ENCODE assay signal across 23 mouse cellular contexts in the genomic region with DNA sequence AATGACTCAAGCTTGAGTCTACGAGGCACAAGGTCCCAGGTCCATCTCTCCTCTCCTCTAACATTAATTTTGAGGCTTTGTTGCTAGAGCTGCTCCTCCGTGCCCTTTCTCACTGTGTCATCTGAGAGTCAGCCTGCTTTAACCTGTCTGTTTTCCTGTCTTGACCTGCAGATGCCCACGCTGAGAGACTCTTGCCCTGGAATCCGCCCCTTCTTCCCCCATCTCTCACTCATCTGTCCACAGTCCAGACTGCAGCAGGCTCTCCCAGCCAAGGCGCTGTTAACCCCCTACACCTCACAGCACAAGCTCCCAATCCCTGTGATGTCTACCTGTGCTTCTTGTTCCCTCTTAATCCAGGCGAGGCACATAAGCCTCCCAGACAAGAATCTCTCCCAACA. TPM values are rescaled to one million over a fixed set of nuclear protein-coding genes. Genes with fewer than 3 reads are reported as not detected.
DNase-seq lines count a peak whose midpoint lies in the region; ATAC-seq and TF ChIP-seq lines count a peak whose summit lies in the region.
"Had no signal": no experiment of that assay in that cellular context is flagged by ENCODE, and none has a peak within 500 bp of the region (broad histone marks: within the 10 kb centered on the region; RNA-seq: fewer than 3 reads in every experiment).

No protein-coding gene starts in this region.

- no peaks in the 10 kb centered on the region for H3K27me3 ChIP-seq in myocyte (ENCODE audit: control insufficient read depth, insufficient read depth, insufficient read length)
- 0 out of 2 replicates have a peak, but pooled peaks cover 2% of the 10 kb centered on the region for H3K27me3 ChIP-seq in hindbrain, embryonic 13.5 days

- TF ChIP-seq POLR2A in myocyte (IDR thresholded peaks at IDR 0.05; ENCODE audit: insufficient read length, low read depth), result no peak

- WGBS in hindbrain, embryonic 13.5 days, result 78% methylated on average over 6 of the region's 6 CpGs

- no peak overlapping the region for H3K9ac ChIP-seq in hindbrain, embryonic 13.5 days
- H3K9ac ChIP-seq: embryonic facial prominence, embryonic 13.5 days; embryonic facial prominence, embryonic 15.5 days; forebrain, embryonic 12.5 days had no signal

- H3K36me3 ChIP-seq in myocyte (ENCODE audit: control insufficient read depth, insufficient read depth), result no peaks in the 10 kb centered on the region
- H3K36me3 ChIP-seq in hindbrain, embryonic 13.5 days, result no peaks in the 10 kb centered on the region
- H3K36me3 ChIP-seq: embryonic facial prominence, embryonic 13.5 days; embryonic facial prominence, embryonic 15.5 days; forebrain, embryonic 10.5 days; forebrain, embryonic 12.5 days had no signal

- H3K9me3 ChIP-seq in hindbrain, embryonic 13.5 days, result no peaks in the 10 kb centered on the region
- H3K9me3 ChIP-seq: embryonic facial prominence, embryonic 13.5 days; embryonic facial prominence, embryonic 15.5 days; forebrain, embryonic 10.5 days; forebrain, embryonic 12.5 days had no signal

- no peaks in the 10 kb centered on the region for H3K79me2 ChIP-seq in myocyte (ENCODE audit: control insufficient read depth, insufficient read depth)

- no peak overlapping the region for H3ac ChIP-seq in myocyte (ENCODE audit: control insufficient read depth, insufficient read length)

- H3K4me2 ChIP-seq in myocyte (ENCODE audit: low read depth), result peak overlapping the region; percentile 77
- no peak overlapping the region for H3K4me2 ChIP-seq in hindbrain, embryonic 13.5 days
- H3K4me2 ChIP-seq: embryonic facial prominence, embryonic 13.5 days; embryonic facial prominence, embryonic 15.5 days; forebrain, embryonic 12.5 days had no signal

- no peak for ATAC-seq in hindbrain, embryonic 13.5 days (ENCODE audit: low FRiP score)
- ATAC-seq: activated CD4-positive, CD25-positive, alpha-beta regulatory T cell, adult 4 months; CD4-positive, CD25-positive, alpha-beta regulatory T cell, adult 4 months; forebrain, embryonic 14.5 days; forebrain, embryonic 16.5 days had no signal

- peak; percentile 8 for DNase-seq in embryo, embryonic 10 days (ENCODE audit: low spot score)
- no peak for DNase-seq in embryo, embryonic 9.5 days (ENCODE audit: extremely low spot score)
- DNase-seq in kidney, postnatal 10 days, result peak; percentile 17
- DNase-seq in kidney, adult 11 months, result no peak
- DNase-seq: adrenal gland, adult 8-10 months; B cell, adult 2 months; cerebellum, adult 11 months; cerebellum, adult 18-20 months; cerebellum, adult 8-10 months; cerebellum, adult 9-11 months; cerebellum, postnatal 14 days; cerebellum, postnatal 36 days had no signal

- peaks cover 8% of the 10 kb centered on the region for H3K4me1 ChIP-seq in hindbrain, embryonic 13.5 days (replicated peaks)
- H3K4me1 ChIP-seq: embryonic facial prominence, embryonic 15.5 days had no signal

- H3K4me3 ChIP-seq in myocyte, result no peak overlapping the region
- H3K4me3 ChIP-seq in hindbrain, embryonic 13.5 days, result no peak overlapping the region
- H3K4me3 ChIP-seq: embryonic facial prominence, embryonic 13.5 days; embryonic facial prominence, embryonic 15.5 days; erythroblast, embryonic 14.5 days; forebrain, embryonic 10.5 days; forebrain, embryonic 12.5 days had no signal

- H3K27ac ChIP-seq in hindbrain, embryonic 13.5 days, result no peak overlapping the region
- H3K27ac ChIP-seq: embryonic facial prominence, embryonic 13.5 days; embryonic facial prominence, embryonic 15.5 days; forebrain, embryonic 10.5 days; forebrain, embryonic 12.5 days had no signal

TF ChIP-seq in myocyte, 11 proteins besides CTCF, POLR2A, EP300 and RAD21:
- no peak for TF ChIP-seq REST (IDR thresholded peaks at IDR 0.05; ENCODE audit: insufficient read depth, insufficient read length)
- no peak for TF ChIP-seq SRF (IDR thresholded peaks at IDR 0.05; ENCODE audit: control insufficient read depth, insufficient read length, low read depth)
- TF ChIP-seq E2F4 (IDR thresholded peaks at IDR 0.05; ENCODE audit: insufficient read depth), result no peak

RNA-seq across cellular contexts. Expression of gene Got1, which starts 27.1 kb away (rescaled TPM):
- 196 TPM for polyA plus RNA-seq in myocyte (2012; fragmentation: generic; extraction: Trizol)
- 75.4 and 75.8 TPM in 2 replicates for polyA plus RNA-seq in hindbrain, embryonic 13.5 days (2015; fragmentation: Nextera tagmentation; extraction: Ambion mirVana)

Comparison
In these comparisons a context has a peak if more than half of its experiments do, and no peak if none do; other contexts are left out.
1. DNase-seq: peak in embryo, embryonic 10 days (single experiment) and kidney, postnatal 10 days (single experiment); none in embryo, embryonic 9.5 days (single experiment) and kidney, adult 11 months (single experiment).